Mouse (Mus musculus) kidney, postnatal 25 days (tissue): Measurements from ENCODE around the gene Spem2.
A peak's percentile ranks its signal among the peaks of the same experiment; 100 is the strongest.

Experiments used
- DNase-seq, 2 experiments: peaks; one replicate each; pipeline ENCODE4 v3.0.0; 2021; ENCODE audit warnings: mixed read lengths in 2 of 2

The Spem2 gene

DNA sequence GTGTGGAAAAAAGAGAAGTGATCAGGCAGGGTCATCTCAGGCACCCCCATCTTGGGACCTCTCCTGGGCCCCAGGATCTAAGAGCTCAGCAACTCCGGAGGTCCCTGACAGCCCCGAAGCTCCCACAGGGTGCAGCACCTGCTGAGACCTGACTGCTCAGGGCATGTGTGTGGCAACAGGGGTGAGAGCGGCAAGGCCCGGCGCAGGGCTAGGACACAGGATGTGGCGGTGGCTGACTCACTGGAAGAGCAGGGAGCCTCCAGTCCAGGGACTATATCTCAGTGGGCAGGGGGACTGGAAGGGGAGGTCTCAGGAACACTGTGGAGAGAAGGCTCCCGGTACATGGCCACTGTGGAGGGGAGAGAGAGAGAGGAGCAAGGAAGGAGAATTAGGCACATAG lies 20.3 kb downstream of the Spem2 start:
- DNase-seq, result no peak

DNA sequence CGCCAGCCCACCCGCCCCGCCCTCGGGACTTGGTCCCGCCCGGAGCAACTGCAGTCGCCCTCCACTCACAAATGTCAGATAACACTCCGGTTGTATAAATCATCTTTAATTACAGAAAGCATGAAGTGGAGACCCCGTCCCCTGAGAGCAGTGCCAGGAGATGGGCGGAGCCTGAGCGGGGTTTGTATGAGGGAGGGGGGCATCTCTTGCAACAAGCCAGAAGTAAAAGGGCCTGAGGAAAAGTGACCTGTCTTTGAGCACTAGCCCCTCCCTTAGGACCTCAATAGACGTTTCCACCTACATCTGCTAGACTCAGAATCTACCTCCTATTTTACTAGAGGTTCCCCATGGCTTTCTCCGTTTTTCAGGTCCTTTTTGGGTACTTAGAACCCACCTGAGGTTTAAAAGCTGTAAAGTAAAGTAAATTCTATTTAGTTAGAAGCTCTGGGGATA lies 22.3 kb downstream of the Spem2 start:
- no peak for DNase-seq

DNA sequence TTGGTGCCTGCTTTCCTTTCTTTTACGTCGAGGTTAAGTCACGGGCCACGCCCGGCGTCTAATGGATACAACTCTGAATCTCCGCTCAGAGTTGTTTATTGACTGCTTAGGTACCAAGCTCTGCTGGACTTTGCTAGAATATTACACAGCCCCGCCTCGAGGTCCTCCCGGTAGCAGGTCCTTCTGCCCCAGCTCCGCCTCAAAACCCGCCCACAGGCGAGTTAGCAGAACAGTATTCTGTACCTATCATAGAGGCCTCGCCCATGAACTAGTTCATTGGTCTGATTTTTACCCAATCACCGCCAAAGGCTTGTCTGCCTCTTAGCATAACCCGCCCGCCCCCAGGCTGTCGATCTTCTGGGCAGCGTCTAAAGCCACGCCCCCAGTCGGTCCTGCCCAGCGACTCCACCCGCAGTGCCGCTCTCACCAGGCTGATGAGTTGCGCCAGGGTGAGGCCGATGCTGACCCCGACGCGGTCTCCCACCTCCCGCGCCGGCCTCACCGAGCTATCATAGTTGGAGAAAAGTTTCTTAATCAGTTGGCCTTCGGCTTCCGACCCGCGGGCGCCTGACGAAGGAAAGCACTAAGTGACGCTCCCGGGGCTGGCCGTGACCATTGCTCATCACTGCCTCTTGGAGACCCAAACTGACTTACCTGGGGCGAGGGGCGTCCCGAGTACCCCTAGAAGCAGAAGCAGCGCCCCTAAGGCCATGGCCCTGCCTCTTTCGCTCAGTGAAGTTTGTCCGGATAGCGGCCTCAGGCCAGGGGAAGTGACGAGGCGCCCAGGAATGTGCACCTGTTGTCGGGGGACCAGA lies 22.9 kb downstream of the Spem2 start, which contains the start of gene Chrnb1:
Chrnb1 (minus strand) TSS at position 776 of the 815 bp plus-strand sequence.
- DNase-seq, result peak; percentile 98 to 99

DNA sequence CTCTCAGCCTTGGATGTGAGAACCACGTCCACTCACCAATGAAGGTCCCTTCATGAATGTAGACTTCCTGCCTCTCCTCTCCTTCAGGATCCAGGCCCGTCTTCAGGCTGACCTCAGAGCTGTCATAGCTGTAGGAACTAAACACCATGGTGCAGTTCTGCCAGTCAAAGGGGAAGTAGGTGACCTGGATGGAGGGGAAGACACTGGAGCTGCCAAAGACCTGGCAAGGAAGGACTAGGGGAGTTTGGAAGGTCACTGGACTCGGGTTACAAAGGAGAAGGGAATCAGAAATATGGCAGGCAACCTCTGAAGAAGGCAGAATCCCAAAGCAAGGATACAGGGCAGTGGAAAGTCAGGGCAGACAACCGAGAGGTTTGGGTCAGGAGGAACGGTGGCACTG lies 24.8 kb downstream of the Spem2 start:
- DNase-seq, result no peak

DNA sequence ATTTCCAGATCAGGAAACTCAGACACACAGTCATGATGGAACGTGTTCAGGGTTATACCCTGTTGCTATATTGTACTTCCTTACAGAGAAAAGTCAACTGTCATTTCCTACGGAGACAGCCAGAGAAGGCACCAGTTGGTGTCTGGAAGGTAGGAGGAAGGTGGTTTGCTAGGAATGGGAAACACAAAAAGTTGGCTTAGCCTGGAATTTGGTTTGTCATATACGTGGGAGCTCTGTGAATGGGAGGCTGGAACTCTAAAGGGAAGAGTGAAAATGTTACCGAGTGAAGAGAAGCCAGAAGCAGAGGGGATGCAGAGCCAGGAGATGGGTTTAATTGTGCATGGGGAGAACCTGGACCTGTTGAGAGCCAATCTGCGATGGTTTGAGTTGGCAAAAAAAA lies 26.8 kb downstream of the Spem2 start:
- no peak for DNase-seq

DNA sequence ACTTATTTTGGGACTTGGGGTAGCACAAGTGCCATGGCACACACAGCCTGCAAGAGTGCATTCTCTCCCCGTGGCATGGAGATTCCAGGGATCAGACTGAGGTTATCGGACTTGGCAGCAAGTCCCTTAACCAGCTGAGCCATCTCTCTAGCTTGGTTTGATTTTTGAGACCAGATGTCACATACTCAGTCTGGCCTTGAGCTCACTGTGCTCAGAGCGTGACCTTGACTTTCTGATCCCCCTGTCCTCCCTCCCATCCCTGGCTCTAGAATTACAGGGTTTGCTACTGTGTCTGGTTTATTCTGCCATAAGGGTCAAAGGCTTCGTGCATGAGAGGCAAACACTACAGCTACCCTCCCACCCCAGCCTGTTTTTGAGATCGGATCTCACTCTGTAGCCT lies 28.8 kb downstream of the Spem2 start:
- DNase-seq, result no peak

DNA sequence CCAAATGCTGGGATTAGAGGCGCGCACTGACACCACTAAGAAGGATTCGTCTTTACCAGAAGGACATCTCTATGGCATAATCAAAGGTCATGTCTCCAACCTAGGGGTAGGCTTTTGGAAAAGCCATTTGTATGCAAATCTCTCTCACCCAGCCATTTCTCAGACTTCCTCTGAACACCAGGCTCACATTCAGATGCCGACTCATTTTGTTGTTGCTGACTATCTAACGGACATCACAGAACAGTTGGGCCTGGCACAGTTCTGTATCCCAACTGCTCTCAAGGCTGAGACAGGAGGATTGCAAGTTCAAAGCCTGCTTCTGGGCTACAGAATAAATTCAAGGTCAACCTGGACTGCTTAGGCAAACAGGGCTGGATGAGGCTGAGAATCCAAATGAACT lies 31.0 kb downstream of the Spem2 start:
- no peak for DNase-seq

DNA sequence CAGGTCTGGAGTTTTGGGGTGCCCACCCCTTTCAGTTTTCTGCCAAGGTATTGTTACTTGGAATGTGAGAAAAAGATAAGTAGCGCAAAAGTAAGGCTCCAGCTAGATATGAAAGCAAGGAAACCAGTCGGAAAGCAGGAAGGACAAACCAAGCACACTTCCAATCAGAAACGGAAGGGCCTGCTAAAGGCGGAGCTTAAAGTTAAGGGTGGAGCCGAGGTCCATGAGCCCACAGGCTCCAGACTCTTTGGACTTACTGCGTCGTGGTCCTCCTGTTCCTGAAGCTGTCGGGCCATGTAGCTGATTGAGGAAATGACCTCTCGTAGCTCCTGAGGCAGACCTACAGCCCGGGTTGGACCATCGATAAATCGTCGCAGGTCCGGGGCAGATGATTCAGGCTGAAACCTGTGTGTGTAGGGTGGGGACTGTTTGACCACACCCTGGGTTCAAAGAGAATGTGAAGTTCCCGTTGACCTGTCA lies 33.4 kb downstream of the Spem2 start:
- DNase-seq, result peak; percentile 45 to 65

DNA sequence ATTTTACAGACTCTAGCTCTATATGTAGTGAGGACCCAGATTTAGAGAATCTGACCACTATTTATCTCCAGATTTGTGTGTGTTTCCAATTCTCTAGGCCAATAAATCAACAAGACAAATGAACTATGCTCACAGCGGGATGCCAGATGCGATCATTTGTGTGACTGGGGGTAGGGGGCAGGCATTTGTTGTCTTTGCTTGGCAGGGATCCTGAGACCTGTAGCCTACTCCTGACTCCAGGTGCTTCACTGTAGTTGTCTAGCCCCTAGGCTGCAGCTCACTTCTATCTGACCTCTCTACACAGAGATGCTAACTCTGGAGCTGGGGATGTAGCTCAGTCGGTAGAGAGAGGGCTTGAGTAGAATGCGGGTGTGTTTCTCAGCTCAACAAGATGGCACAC lies 36.4 kb downstream of the Spem2 start:
- DNase-seq, result no peak

DNA sequence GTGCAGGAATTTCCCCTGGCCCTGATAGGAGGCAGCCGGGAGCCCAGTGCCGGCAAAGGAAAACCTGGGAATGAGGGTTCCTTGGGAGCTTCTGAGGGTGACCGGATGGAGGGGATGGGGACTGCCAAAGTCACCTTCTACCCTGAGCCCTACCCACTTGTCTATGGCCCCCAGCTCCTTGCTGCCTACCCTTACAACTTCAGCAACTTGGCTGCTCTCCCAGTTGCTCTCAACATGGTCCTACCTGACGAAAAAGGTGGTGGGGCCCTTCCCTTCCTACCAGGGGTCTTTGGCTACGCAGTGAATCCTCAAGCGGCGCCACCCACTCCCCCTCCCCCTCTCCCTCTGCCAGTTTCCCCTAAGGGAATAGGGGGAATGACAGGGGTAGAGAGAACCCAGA lies 39.3 kb downstream of the Spem2 start:
- no peak for DNase-seq

DNA sequence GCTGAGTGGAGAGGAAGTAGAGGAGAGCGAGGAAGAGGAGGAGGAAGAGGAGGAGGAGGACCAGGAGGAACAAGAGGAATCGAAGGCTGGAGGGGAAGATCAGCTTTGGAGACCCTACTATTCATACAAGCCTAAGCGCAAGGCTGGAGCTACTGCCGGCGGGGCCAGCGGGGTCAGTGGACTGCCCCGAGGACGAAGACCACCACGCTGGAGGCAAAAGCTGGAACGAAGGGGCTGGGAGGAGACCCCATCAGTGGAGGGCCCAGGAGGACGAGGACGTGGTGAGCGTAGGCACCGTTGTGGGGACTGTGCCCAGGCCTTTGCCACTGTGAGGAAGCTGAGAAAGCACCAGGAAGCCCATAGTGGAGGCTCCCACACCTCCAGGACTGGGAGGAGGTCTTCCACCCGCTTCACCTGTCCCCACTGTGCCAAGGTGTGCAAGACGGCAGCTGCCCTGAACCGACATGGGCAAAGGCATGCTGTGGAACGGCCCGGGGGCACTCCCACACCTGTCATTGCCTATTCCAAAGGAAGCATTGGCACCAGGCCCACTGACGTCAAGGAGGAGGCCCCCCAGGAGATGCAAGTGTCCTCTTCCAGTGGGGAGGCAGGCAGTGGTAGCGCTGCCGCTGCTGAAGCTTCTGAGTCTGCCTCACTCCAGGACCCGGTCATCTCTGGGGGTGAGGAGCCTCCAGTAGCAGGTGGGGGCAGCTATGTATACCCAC lies 39.8 kb downstream of the Spem2 start:
- DNase-seq, result no peak

DNA sequence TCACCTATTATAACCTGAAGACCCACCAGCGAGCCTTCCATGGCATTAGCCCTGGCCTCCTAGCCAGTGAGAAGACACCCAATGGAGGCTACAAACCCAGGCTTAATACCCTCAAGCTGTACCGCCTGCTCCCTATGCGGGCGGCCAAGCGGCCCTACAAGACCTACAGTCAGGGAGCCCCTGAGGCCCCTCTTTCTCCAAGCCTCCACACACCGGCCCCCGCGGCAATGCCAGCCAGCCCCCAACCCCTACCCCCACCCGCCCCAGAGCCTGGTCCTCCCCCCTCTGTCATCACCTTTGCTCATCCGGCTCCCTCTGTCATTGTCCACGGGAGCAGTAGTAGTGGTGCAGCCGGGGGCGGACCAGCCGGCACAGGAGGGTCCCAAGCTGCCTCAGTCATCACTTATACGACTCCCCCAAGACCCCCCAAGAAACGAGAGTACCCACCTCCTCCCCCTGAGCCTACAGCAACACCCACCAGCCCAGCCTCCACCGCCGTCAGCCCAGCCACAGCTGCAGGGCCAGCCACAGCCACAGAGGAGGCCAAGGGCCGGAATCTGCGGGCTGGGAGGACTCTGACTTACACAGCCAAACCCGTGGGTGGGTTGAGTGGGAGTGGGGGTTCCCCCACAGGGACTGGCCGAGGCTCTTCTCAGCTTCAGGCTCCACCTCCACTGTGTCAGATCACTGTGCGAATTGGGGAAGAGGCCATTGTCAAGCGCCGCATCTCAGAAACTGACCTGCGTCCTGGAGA lies 40.6 kb downstream of the Spem2 start:
- no peak for DNase-seq

DNA sequence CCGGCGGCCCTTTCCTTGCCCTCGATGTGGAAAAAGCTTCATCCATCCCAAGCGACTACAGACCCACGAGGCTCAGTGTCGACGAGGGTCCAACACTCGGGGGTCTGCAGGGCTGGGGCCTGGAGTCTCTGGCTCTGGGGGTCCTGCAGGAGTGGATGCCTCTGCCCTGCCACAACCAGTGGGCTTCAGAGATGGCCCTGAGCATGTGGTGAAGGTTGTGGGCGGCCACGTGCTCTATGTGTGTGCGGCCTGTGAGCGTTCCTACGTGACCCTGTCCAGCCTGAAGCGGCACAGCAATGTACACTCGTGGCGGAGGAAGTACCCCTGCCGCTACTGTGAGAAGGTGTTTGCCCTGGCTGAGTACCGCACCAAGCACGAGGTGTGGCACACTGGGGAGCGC lies 41.8 kb downstream of the Spem2 start:
- no peak for DNase-seq

DNA sequence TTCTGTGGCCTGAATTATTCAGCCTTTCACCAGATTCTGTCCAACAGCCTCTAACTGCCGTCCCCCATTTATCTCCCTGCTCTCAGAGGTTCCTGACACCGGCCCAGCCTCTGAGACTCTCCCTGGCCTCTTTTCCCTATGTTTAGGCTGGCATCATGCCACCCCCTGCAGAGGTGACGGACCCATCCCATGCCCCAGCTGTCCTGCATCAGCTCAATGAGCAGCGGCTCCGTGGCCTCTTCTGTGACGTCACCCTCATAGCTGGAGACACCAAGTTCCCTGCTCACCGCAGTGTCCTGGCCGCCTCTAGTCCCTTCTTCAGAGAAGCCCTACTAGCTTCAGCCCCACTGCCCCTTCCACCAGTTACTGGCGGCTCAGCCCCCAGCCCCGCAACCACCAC lies 42.5 kb downstream of the Spem2 start:
- DNase-seq, result peak in 1 of 2 experiments; percentile 68

DNA sequence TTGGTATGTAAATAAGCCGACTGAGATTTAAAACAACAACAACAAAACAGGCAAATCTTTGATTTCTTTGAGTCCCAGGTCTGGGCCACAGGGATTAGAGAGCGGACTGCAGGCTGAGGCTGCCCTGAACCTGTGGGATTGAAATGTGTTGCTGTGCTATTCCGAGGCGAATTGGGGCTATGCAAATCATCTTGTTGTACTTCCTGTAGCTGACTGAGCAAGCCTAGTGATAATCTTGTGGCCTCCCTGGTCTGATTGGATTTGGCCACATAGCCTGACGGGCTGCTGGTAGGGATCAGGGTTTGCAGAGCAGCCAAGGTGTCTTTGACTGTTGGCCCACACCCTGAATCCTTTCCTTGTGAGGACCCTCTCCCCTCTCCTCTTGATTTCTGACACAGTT lies 43.3 kb downstream of the Spem2 start:
- no peak for DNase-seq

DNA sequence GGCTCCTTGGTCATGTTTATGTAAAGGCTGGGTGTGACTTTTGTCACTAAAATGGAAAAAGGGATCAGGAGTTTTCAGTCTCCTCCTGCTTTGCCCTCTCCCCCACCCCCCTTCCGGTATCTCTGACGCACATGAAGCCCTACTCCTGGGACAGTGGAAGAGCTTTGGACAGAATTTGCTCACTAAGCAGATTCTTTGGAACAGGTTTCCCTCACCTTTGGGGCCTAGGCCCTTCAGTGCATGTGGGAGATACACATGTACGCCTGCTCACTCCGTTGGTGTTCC lies 50.7 kb downstream of the Spem2 start:
- DNase-seq, result peak in 1 of 2 experiments; percentile 57

DNA sequence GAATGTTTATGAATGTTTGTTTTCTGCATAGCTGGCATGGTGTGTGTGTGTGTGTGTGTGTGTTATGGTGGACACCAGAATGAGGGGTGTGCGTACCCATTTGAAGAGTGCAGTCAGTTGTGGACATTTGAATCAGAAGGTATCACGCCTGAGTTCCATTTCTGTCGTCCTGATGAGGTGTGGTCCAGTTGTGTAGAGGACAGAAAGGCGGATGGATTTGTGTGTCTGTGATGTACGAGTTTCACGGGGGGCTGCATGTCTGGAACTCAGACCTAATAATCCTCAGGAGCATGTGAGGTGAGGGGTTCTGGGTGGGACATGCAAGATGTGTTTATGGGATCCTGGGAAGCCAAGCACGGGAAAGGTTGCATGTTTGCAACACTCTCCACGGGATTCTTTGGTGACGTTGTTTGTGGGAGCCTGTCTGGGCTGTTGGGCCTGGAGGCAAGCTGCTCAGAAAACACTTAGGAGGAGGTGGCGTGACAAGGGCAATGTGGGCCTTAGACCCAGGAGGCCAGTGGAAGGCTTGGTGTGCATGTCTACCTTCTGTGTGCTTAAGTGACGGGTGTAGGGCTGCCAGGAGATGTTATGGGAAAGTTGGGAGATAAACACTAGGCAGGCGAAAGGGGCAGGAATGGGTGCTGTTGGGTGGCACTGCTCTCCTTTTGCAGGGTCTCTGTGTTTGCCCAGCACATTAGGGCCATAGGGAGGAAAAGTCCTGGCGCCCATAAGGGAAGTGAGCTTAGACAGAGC lies 51.2 kb downstream of the Spem2 start:
- peak in 1 of 2 experiments; percentile 52 for DNase-seq
